Mouse (Mus musculus): Measurements from ENCODE around the gene Gm40460. TPM values are rescaled to one million over a fixed set of nuclear protein-coding genes. Genes with fewer than 3 reads are reported as not detected.
"Not testable (repeated sequence)": the region's sequence is repeated elsewhere in the genome, so short reads cannot be mapped to it uniquely, and the experiment has no call there.

Gm40460 gene
- polyA plus RNA-seq, 1 experiment from 2014 or later, result not detected

DNA sequence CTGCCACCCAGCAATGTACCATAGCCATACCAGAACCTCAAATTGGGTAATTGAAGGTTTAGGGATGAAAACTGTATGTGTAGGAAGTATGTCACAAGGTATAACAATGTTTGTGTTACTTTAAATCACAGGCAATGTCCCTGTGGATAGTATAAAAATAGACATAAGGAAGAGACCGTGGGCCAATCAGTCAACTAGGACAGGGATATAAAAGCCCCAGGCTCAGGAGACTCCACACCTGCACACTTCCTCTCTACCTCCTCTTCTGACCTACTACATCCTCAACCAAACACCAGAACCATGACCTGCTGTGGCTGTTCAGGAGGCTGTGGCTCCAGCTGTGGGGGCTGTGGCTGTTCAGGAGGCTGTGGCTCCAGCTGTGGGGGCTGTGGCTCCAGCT, 29.3 kb downstream of the Gm40460 start, which contains the start of gene Gm7579:
Gm7579 (plus strand) TSS at position 301 of the 400 bp plus-strand sequence.
- WGBS, result 54% methylated on average over 1 of the region's 1 CpGs
- Histone ChIP-seq H3K9ac (no peak within 1 kb of the TSS), H3K4me2 (no peak within 1 kb of the TSS), H3K4me1 (ENCODE audit: insufficient read depth) (no peaks in the 10 kb centered on the region), H3K36me3 (ENCODE audit: insufficient read depth) (no peaks in the 10 kb centered on the region), H3K27me3 (ENCODE audit: insufficient read depth, low read length) (no peaks in the 10 kb centered on the region), H3K4me3 (ENCODE audit: low read depth, low read length) (no peak within 1 kb of the TSS), H3K27ac (ENCODE audit: low read depth) (no peak within 1 kb of the TSS), H3K9me3 (ENCODE audit: low read depth, low read length) (no peaks in the 10 kb centered on the region)
- no peak for DNase-seq
- no peak for TF ChIP-seq CTCF (IDR thresholded peaks at IDR 0.05; ENCODE audit: low read depth)
- no peak for ATAC-seq (ENCODE audit: insufficient read depth)

DNA sequence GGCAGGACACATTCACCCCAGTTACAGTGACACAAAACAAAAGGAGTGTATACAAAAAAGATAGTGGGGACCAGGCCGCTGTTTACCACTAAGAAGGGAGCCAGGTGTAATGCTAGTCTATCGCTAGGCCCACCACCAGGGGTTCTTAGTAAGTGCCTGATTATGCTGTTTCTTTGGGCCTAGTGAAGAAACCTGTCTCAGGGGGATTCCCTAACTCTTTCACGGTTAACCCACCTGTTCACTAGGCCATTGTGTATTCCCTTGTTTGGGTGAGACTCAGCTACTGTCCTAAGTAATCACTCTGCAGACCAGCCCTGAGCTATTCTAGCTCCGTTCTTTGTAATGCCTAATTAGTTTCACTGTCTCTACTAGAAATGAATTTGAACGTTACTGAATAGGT, 34.0 kb downstream of the Gm40460 start:
- DNase-seq; ATAC-seq (ENCODE audit: insufficient read depth); H3K4me3 ChIP-seq (ENCODE audit: low read depth, low read length); H3K4me2 ChIP-seq; H3K4me1 ChIP-seq (ENCODE audit: insufficient read depth); H3K36me3 ChIP-seq (ENCODE audit: insufficient read depth); H3K27ac ChIP-seq (ENCODE audit: low read depth); H3K9ac ChIP-seq; H3K27me3 ChIP-seq (ENCODE audit: insufficient read depth, low read length); H3K9me3 ChIP-seq (ENCODE audit: low read depth, low read length): not testable (repeated sequence)
- WGBS, result 75% methylated on average over 5 of the region's 5 CpGs

DNA sequence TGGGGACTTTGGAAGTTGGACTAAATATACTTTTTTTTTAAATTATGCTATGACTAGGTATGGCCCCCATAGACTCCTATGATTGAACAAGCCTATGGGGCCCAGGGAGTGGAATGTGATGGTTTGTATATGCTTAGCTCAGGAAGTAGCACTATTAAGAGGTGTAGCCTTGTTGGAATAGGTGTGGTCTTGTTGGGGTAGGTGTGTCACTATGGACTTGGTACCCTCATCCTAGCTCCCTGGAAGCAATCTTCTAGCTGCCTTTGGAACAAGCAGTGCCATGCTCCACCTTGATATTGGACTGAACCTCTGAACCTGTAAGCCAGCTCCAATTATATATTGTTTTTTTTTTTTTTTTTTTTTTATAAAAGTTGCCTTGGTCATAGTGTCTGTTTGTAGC, 35.4 kb downstream of the Gm40460 start:
- H3K4me1 ChIP-seq (ENCODE audit: insufficient read depth), result no peaks in the 10 kb centered on the region
- no peak overlapping the region for H3K4me3 ChIP-seq (ENCODE audit: low read depth, low read length)
- H3K9ac ChIP-seq, result no peak overlapping the region
- DNase-seq (no peak), ATAC-seq (ENCODE audit: insufficient read depth) (no peak)
- no peaks in the 10 kb centered on the region for H3K36me3 ChIP-seq (ENCODE audit: insufficient read depth)
- no peaks in the 10 kb centered on the region for H3K27me3 ChIP-seq (ENCODE audit: insufficient read depth, low read length)
- no peaks in the 10 kb centered on the region for H3K9me3 ChIP-seq (ENCODE audit: low read depth, low read length)
- no peak for TF ChIP-seq CTCF (IDR thresholded peaks at IDR 0.05; ENCODE audit: low read depth)
- no peak overlapping the region for H3K4me2 ChIP-seq
- H3K27ac ChIP-seq (ENCODE audit: low read depth), result no peak overlapping the region

DNA sequence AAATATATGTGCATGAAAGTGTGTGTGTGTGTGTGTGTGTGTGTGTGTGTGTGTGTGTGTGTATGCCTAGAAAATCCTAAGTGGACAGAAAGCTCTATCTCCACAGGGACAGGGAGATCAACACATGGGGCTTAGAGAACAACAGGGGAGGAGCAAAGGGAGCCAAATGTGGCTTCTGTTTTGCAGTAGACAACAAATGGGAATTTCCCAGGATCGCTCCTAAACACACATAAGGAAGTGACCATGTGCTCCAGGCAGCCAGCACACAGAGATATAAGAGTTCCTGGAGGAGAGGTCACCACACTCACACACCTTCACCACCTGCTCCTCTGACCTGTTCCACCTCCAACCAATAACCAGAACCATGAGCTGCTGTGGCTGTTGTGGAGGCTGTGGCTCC, 39.8 kb downstream of the Gm40460 start, which contains the start of gene Krtap5-3:
Krtap5-3 (plus strand) TSS at position 301 of the 400 bp plus-strand sequence.
- no peaks in the 10 kb centered on the region for H3K27me3 ChIP-seq (ENCODE audit: insufficient read depth, low read length)
- H3K4me3 ChIP-seq (ENCODE audit: low read depth, low read length), result no peak within 1 kb of the TSS
- no peak within 1 kb of the TSS for H3K27ac ChIP-seq (ENCODE audit: low read depth)
- DNase-seq, result no peak
- 45% methylated on average over 1 of the region's 1 CpGs for WGBS
- H3K36me3 ChIP-seq (ENCODE audit: insufficient read depth), result no peaks in the 10 kb centered on the region
- H3K4me1 ChIP-seq (ENCODE audit: insufficient read depth), result no peaks in the 10 kb centered on the region
- no peaks in the 10 kb centered on the region for H3K9me3 ChIP-seq (ENCODE audit: low read depth, low read length)
- H3K4me2 ChIP-seq, result no peak within 1 kb of the TSS
- H3K9ac ChIP-seq, result no peak within 1 kb of the TSS
- no peak for ATAC-seq (ENCODE audit: insufficient read depth)
- TF ChIP-seq CTCF (IDR thresholded peaks at IDR 0.05; ENCODE audit: low read depth), result no peak

DNA sequence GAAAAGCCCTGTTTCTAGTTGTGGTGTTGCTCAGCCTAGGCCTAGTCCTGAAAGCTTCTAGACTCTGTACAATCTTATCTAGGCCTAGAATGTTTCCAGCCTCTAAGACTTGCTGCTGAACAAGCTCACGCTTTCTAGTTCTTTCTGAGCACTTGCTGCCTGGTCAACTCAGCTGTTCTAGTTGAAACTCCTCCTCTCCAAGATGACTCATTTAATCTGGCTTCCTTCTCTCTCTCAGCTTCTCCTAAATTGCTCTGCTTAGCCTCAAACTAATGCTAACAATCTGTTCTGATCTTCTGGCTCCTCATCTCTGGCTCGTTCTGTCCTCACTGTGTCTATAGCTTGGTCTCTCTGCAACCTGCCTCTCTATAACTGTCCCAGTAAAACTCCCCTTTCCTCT, 42.1 kb downstream of the Gm40460 start:
- Histone ChIP-seq H3K4me1 (ENCODE audit: insufficient read depth) (no peaks in the 10 kb centered on the region), H3K9ac (no peak overlapping the region), H3K27me3 (ENCODE audit: insufficient read depth, low read length) (no peaks in the 10 kb centered on the region), H3K4me3 (ENCODE audit: low read depth, low read length) (no peak overlapping the region), H3K4me2 (no peak overlapping the region), H3K27ac (ENCODE audit: low read depth) (no peak overlapping the region), H3K9me3 (ENCODE audit: low read depth, low read length) (no peaks in the 10 kb centered on the region), H3K36me3 (ENCODE audit: insufficient read depth) (no peaks in the 10 kb centered on the region)
- ATAC-seq (ENCODE audit: insufficient read depth), result no peak
- no peak for DNase-seq
- no peak for TF ChIP-seq CTCF (IDR thresholded peaks at IDR 0.05; ENCODE audit: low read depth)
- WGBS, result 61% methylated on average over 2 of the region's 2 CpGs

Other genes starting within 250 kb of the Gm40460 start
- gene Mob2, start 180.0 kb downstream of the Gm40460 start, polyA plus RNA-seq (2014; fragmentation: Nextera tagmentation; extraction: Ambion mirVana), result 76.2 and 78.4 TPM in 2 replicates
- 1.8 and 1.9 TPM in 2 replicates for gene Dusp8, start 145.2 kb downstream of the Gm40460 start, polyA plus RNA-seq (2014; fragmentation: Nextera tagmentation; extraction: Ambion mirVana)
- gene Gm45618, start 120.3 kb downstream of the Gm40460 start, polyA plus RNA-seq (2014; fragmentation: Nextera tagmentation; extraction: Ambion mirVana), result not detected in 2 replicates
- not detected in 2 replicates for gene Gm39115, start 105.0 kb downstream of the Gm40460 start, polyA plus RNA-seq (2014; fragmentation: Nextera tagmentation; extraction: Ambion mirVana)
- not detected in 2 replicates for gene Gm45337, start 96.5 kb downstream of the Gm40460 start, polyA plus RNA-seq (2014; fragmentation: Nextera tagmentation; extraction: Ambion mirVana)
- gene Gm29735, start 84.0 kb downstream of the Gm40460 start, polyA plus RNA-seq (2014; fragmentation: Nextera tagmentation; extraction: Ambion mirVana), result not detected in 2 replicates
- not detected in 2 replicates for gene Gm4553, start 75.3 kb downstream of the Gm40460 start, polyA plus RNA-seq (2014; fragmentation: Nextera tagmentation; extraction: Ambion mirVana)
- not detected in 2 replicates for gene Krtap5-2, start 65.1 kb downstream of the Gm40460 start, polyA plus RNA-seq (2014; fragmentation: Nextera tagmentation; extraction: Ambion mirVana)
- gene Gm10153, start 50.7 kb downstream of the Gm40460 start, polyA plus RNA-seq (2014; fragmentation: Nextera tagmentation; extraction: Ambion mirVana), result not detected in 2 replicates
- gene Krtap5-3, start 39.7 kb downstream of the Gm40460 start, polyA plus RNA-seq (2014; fragmentation: Nextera tagmentation; extraction: Ambion mirVana), result not detected in 2 replicates
- not detected in 2 replicates for gene Gm7579, start 29.2 kb downstream of the Gm40460 start, polyA plus RNA-seq (2014; fragmentation: Nextera tagmentation; extraction: Ambion mirVana)
- not detected in 2 replicates for gene Krtap5-5, start 11.1 kb downstream of the Gm40460 start, polyA plus RNA-seq (2014; fragmentation: Nextera tagmentation; extraction: Ambion mirVana)
- not detected in 2 replicates for gene Gm2431, start 17.3 kb upstream of the Gm40460 start, polyA plus RNA-seq (2014; fragmentation: Nextera tagmentation; extraction: Ambion mirVana)
- not detected in 2 replicates for gene Gm4559, start 33.3 kb upstream of the Gm40460 start, polyA plus RNA-seq (2014; fragmentation: Nextera tagmentation; extraction: Ambion mirVana)
- not detected in 2 replicates for gene Krtap5-1, start 56.0 kb upstream of the Gm40460 start, polyA plus RNA-seq (2014; fragmentation: Nextera tagmentation; extraction: Ambion mirVana)
- not detected in 2 replicates for gene Krtap5-4, start 62.5 kb upstream of the Gm40460 start, polyA plus RNA-seq (2014; fragmentation: Nextera tagmentation; extraction: Ambion mirVana)
- gene Ifitm10, start 132.7 kb upstream of the Gm40460 start, polyA plus RNA-seq (2014; fragmentation: Nextera tagmentation; extraction: Ambion mirVana), result 3.4 and 4.0 TPM in 2 replicates
- gene Gm49369, start 141.6 kb upstream of the Gm40460 start, polyA plus RNA-seq (2014; fragmentation: Nextera tagmentation; extraction: Ambion mirVana), result 3.0 TPM in 1 of 2 replicates, not detected in the other
- 239 and 240 TPM in 2 replicates for gene Ctsd, start 147.0 kb upstream of the Gm40460 start, polyA plus RNA-seq (2014; fragmentation: Nextera tagmentation; extraction: Ambion mirVana)
- gene Syt8, start 193.8 kb upstream of the Gm40460 start, polyA plus RNA-seq (2014; fragmentation: Nextera tagmentation; extraction: Ambion mirVana), result not detected in 2 replicates
- 0.86 and 1.6 TPM in 2 replicates for gene Tnni2, start 200.7 kb upstream of the Gm40460 start, polyA plus RNA-seq (2014; fragmentation: Nextera tagmentation; extraction: Ambion mirVana)
- 98.0 and 99.6 TPM in 2 replicates for gene Lsp1, start 219.7 kb upstream of the Gm40460 start, polyA plus RNA-seq (2014; fragmentation: Nextera tagmentation; extraction: Ambion mirVana)